Mouse (Mus musculus): ENCODE data around the gene Dusp8.

GRCm38 (mm10) chr7:142083588-142084317 is 11.9 kb downstream of the Dusp8 start:
- TF ChIP-seq TAL1 (IDR thresholded peaks at IDR 0.05; ENCODE audit: low read length) (no peak), GATA1 (IDR thresholded peaks at IDR 0.05; ENCODE audit: low read length) (no peak)
